Mouse (Mus musculus) spleen, adult 2 months (tissue): ENCODE measurements around the gene Zfp385c.

Experiments used
- CTCF ChIP-seq: fragments of 200-500 bp; IDR thresholded peaks from 2 replicates; pipeline ENCODE4 v1.5.1; 2011; ENCODE audit warnings: mild to moderate bottlenecking, inconsistent platforms; ENCODE audit not compliant: insufficient read depth, insufficient read length, insufficient replicate concordance; ENCODE audit errors: extremely low read depth
- POLR2A ChIP-seq: fragments of 200-500 bp; IDR thresholded peaks from 2 replicates; pipeline ENCODE4 v1.6.1; 2011; ENCODE audit warnings: low read depth, low read length, inconsistent platforms

- no peak for TF ChIP-seq CTCF
- TF ChIP-seq POLR2A = no peak
These were observed 18.3 kb upstream of the Zfp385c start for GRCm38 (mm10) chr11:100710528-100710927.
